Mouse (Mus musculus): ENCODE data around the gene H2-Aa. TPM values are rescaled to one million over a fixed set of nuclear protein-coding genes. Genes with fewer than 3 reads are reported as not detected.

Gene H2-Aa
- polyA plus RNA-seq, 1 experiment, result not detected

- Histone ChIP-seq H3K27ac (ENCODE audit: insufficient read depth, low read length) (no peak overlapping the region), H3K4me1 (ENCODE audit: control insufficient read depth, insufficient read depth, low read length) (no peaks in the 10 kb centered on the region), H3K4me3 (ENCODE audit: insufficient read depth, low read length) (no peak overlapping the region)
- TF ChIP-seq CTCF (IDR thresholded peaks at IDR 0.05; ENCODE audit: borderline replicate concordance, insufficient read depth, low read length) (no peak), POLR2A (IDR thresholded peaks at IDR 0.05; ENCODE audit: low read depth, low read length) (no peak)
Observed at GRCm38 (mm10) chr17:34300691-34301566, 13.3 kb upstream of the H2-Aa start.

- no peak overlapping the region for H3K4me3 ChIP-seq (ENCODE audit: insufficient read depth, low read length)
- no peak overlapping the region for H3K27ac ChIP-seq (ENCODE audit: insufficient read depth, low read length)
- no peaks in the 10 kb centered on the region for H3K4me1 ChIP-seq (ENCODE audit: control insufficient read depth, insufficient read depth, low read length)
- TF ChIP-seq POLR2A (IDR thresholded peaks at IDR 0.05; ENCODE audit: low read depth, low read length) (no peak), CTCF (IDR thresholded peaks at IDR 0.05; ENCODE audit: borderline replicate concordance, insufficient read depth, low read length) (no peak)
Observed at GRCm38 (mm10) chr17:34300071-34300470, 12.4 kb upstream of the H2-Aa start.

DNA sequence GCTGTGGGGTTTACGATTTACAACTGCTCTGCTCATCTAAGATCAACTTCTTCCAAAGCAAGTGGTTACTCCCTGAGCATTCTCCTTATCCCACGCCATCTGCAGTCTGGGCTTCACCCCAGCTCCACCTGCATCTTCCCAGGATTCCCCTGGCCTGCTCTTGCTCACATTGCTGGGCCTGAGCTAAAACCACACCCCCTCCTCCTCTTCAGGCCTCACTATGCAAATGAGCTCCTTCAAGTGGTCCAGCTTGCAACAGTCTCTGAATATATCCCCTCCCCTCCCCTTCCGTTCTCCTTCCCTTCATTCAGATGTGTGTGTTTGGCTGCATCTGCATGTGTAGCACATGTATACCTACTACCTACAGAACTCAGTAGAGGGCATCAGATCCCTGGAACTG, 11.7 kb upstream of the H2-Aa start:
- H3K4me1 ChIP-seq (ENCODE audit: control insufficient read depth, insufficient read depth, low read length), result no peaks in the 10 kb centered on the region
- H3K4me3 ChIP-seq (ENCODE audit: insufficient read depth, low read length), result no peak overlapping the region
- no peak overlapping the region for H3K27ac ChIP-seq (ENCODE audit: insufficient read depth, low read length)
- TF ChIP-seq CTCF (IDR thresholded peaks at IDR 0.05; ENCODE audit: borderline replicate concordance, insufficient read depth, low read length) (no peak), POLR2A (IDR thresholded peaks at IDR 0.05; ENCODE audit: low read depth, low read length) (no peak)

DNA sequence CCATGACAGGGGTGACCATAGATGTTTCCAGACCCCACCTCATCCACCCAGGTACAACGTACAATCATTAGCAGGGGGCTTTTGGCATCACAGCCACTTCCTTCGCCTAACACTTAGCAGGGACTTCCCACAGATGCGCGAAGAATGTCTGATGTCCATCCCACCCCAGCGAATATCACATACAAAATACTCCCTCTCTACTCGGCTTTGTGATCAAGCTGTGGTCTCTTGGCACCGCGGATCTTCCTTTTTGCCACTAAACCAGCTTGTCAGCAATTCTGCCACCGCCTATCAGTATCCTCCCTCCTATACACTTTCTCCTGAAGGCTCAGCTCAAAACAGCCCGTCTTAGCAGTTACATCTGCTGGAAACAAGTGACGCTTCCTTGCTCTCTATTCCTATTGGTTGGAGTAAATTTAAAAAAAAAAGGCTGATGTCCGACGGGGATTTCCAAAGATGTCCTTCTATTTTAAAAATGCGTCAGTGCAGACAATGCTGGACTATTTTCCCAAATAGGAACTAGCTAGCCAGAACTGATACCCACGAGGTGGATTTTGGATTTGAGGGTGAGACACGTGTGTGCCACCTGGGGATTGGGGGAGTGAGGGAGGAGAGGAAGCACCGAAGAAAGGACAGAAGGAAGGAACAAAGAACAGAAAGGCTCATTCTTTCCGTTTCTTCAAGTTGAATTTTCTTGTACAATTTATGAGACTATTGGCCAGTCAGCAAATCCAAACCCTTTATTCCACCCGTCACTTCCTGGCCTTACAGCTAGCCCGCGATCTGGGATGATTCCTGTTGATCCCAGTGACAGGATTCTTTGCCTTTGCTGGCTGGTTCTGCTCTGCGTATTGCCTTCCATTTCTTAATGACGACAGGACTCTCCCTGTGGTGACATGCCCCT, 8.5 kb upstream of the H2-Aa start:
- peak overlapping the region; percentile 38 for H3K4me3 ChIP-seq (ENCODE audit: insufficient read depth, low read length)

GRCm38 (mm10) chr17:34295307-34295706, 7.7 kb upstream of the H2-Aa start:
- H3K27ac ChIP-seq (ENCODE audit: insufficient read depth, low read length), result no peak overlapping the region
- TF ChIP-seq POLR2A (IDR thresholded peaks at IDR 0.05; ENCODE audit: low read depth, low read length), result no peak
- TF ChIP-seq CTCF (IDR thresholded peaks at IDR 0.05; ENCODE audit: borderline replicate concordance, insufficient read depth, low read length), result no peak
- no peak overlapping the region for H3K4me3 ChIP-seq (ENCODE audit: insufficient read depth, low read length)

More for the DNA sequence above, 8.5 kb upstream of the H2-Aa start:
- no peak overlapping the region for H3K27ac ChIP-seq (ENCODE audit: insufficient read depth, low read length)
- H3K4me1 ChIP-seq (ENCODE audit: control insufficient read depth, insufficient read depth, low read length), result no peaks in the 10 kb centered on the region
- TF ChIP-seq CTCF (IDR thresholded peaks at IDR 0.05; ENCODE audit: borderline replicate concordance, insufficient read depth, low read length) (no peak), POLR2A (IDR thresholded peaks at IDR 0.05; ENCODE audit: low read depth, low read length) (no peak)

DNA sequence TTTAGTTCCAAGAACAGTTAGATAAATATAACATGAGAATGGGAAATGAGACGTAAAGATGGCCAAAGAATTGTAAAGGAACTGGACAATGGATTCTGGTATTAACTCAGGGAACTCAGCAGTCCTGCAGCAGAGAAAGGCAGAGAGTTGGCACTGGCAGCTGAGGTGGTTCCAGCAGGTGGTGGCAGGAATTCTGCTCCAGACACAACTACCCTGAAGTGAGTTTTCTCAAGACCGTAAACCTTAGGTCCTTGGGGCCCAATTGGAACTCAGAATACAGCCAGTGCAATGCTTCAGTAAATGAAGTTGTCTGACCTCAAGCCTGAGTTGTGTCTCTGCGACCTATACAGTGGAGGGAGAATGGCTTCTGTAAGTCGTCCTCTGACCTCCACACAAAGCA, 6.6 kb upstream of the H2-Aa start:
- H3K4me3 ChIP-seq (ENCODE audit: insufficient read depth, low read length), result no peak overlapping the region
- TF ChIP-seq POLR2A (IDR thresholded peaks at IDR 0.05; ENCODE audit: low read depth, low read length), result no peak

More at GRCm38 (mm10) chr17:34295307-34295706, 7.7 kb upstream of the H2-Aa start:
- H3K4me1 ChIP-seq (ENCODE audit: control insufficient read depth, insufficient read depth, low read length), result no peaks in the 10 kb centered on the region

DNA sequence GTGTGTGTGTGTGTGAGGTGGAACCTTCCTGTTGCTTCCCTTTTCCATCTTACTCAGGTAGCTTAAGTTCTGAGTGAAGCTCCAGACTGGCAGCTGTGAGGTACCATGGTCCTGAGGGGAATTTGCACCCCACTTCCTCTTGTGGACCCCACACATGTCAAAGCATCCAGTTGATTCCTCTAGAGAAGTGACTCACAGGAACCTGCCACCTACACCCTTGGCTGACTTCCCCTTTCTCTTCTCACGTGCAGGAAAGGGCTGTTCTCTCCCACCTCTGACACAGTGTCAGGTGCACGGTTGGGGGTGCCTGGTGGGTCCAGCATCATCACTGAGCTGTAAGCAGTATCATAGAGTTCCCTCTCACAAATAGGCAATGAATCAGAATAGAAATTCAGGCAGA, 5.9 kb upstream of the H2-Aa start:
- Histone ChIP-seq H3K4me1 (ENCODE audit: control insufficient read depth, insufficient read depth, low read length) (no peaks in the 10 kb centered on the region), H3K27ac (ENCODE audit: insufficient read depth, low read length) (no peak overlapping the region), H3K4me3 (ENCODE audit: insufficient read depth, low read length) (no peak overlapping the region)
- no peak for TF ChIP-seq CTCF (IDR thresholded peaks at IDR 0.05; ENCODE audit: borderline replicate concordance, insufficient read depth, low read length)
- no peak for TF ChIP-seq POLR2A (IDR thresholded peaks at IDR 0.05; ENCODE audit: low read depth, low read length)

More for the DNA sequence above, 6.6 kb upstream of the H2-Aa start:
- no peaks in the 10 kb centered on the region for H3K4me1 ChIP-seq (ENCODE audit: control insufficient read depth, insufficient read depth, low read length)
- no peak overlapping the region for H3K27ac ChIP-seq (ENCODE audit: insufficient read depth, low read length)

- Histone ChIP-seq H3K27ac (ENCODE audit: insufficient read depth, low read length) (no peak overlapping the region), H3K4me1 (ENCODE audit: control insufficient read depth, insufficient read depth, low read length) (no peaks in the 10 kb centered on the region), H3K4me3 (ENCODE audit: insufficient read depth, low read length) (no peak overlapping the region)
- no peak for TF ChIP-seq CTCF (IDR thresholded peaks at IDR 0.05; ENCODE audit: borderline replicate concordance, insufficient read depth, low read length)
- no peak for TF ChIP-seq POLR2A (IDR thresholded peaks at IDR 0.05; ENCODE audit: low read depth, low read length)
Observed at GRCm38 (mm10) chr17:34292570-34292969, 4.9 kb upstream of the H2-Aa start.

GRCm38 (mm10) chr17:34291609-34292008, 4.0 kb upstream of the H2-Aa start:
- Histone ChIP-seq H3K4me3 (ENCODE audit: insufficient read depth, low read length) (no peak overlapping the region), H3K27ac (ENCODE audit: insufficient read depth, low read length) (no peak overlapping the region), H3K4me1 (ENCODE audit: control insufficient read depth, insufficient read depth, low read length) (no peaks in the 10 kb centered on the region)
- TF ChIP-seq CTCF (IDR thresholded peaks at IDR 0.05; ENCODE audit: borderline replicate concordance, insufficient read depth, low read length), result no peak
- no peak for TF ChIP-seq POLR2A (IDR thresholded peaks at IDR 0.05; ENCODE audit: low read depth, low read length)

Data from embryonic fibroblast, embryonic 13.5 days (primary cell).